Mouse (Mus musculus) embryonic fibroblast, embryonic 13.5 days (primary cell): ENCODE data around the gene Atp13a4.

ENCODE experiments used
- CTCF ChIP-seq: IDR thresholded peaks from 2 replicates; pipeline ENCODE4 v1.5.1; 2011; ENCODE audit warnings: mild to moderate bottlenecking, control low read depth, low read length, moderate library complexity, borderline replicate concordance; ENCODE audit not compliant: insufficient read depth
- POLR2A ChIP-seq: IDR thresholded peaks from 2 replicates; pipeline ENCODE4 v1.6.1; 2011; ENCODE audit warnings: low read depth, mild to moderate bottlenecking, control low read depth, low read length, moderate library complexity

DNA sequence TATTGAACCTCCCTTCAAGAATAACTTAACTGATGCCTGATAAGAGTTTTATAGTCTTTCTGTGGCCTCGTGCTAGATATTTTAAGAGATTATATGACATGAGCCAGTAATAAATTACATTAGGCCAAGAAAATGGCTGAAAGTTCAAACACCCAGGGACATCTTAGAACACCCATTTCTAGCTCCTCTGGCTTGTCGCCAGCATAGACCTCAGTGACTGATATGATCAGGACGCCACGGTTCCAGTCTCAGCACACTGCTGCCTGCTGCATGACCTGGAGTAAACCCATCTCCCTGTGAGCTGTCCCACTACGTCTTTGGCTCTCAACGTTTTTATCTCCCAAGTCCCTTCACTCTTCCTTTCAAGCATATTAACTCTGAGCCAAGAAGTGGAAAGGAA is 108.9 kb downstream of the Atp13a4 start:
- TF ChIP-seq CTCF (no peak), POLR2A (no peak)
